Mouse (Mus musculus): Measurements from ENCODE around the gene Caskin1. TPM values are rescaled to one million over a fixed set of nuclear protein-coding genes. Genes with fewer than 3 reads are reported as not detected.

Gene Caskin1
- total RNA-seq, 2 experiments from 2014 or later: 0.14 to 0.39 TPM

- peak; percentile 93 for DNase-seq (ENCODE audit: low spot score)
- intact Hi-C loops (cut with DNase I): loop anchor here (5.0 kb wide), 3 partner anchors 124 to 189 kb away; partner anchors contain the start of genes Rnf151, Rps2, Slc9a3r2 and Zfp598
These were observed 39.5 kb downstream of the Caskin1 start, which contains the start of gene Traf7 for GRCm38 (mm10) chr17:24527723-24528559. Gene Traf7 (minus strand): TSS chr17:24527938.

- intact Hi-C loops (cut with DNase I): loop anchor here (5.0 kb wide), 3 partner anchors 124 to 189 kb away; partner anchors contain the start of genes Rnf151, Rps2, Slc9a3r2 and Zfp598
- no peak for DNase-seq (ENCODE audit: low spot score)
These were observed 40.1 kb downstream of the Caskin1 start for GRCm38 (mm10) chr17:24528560-24528918.

GRCm38 (mm10) chr17:24529007-24529451 lies 40.6 kb downstream of the Caskin1 start:
- no peak for DNase-seq (ENCODE audit: low spot score)
- intact Hi-C loops (cut with DNase I): loop anchor here (5.0 kb wide), 3 partner anchors 123 to 188 kb away; partner anchors contain the start of genes Rnf151, Rps2, Slc9a3r2 and Zfp598

GRCm38 (mm10) chr17:24529883-24530282 lies 41.5 kb downstream of the Caskin1 start:
- intact Hi-C loops (cut with DNase I): loop anchor here (5.0 kb wide), 4 partner anchors 97 to 187 kb away; partner anchors contain the start of genes Rnf151, Rps2, Slc9a3r2 and Zfp598
- DNase-seq (ENCODE audit: low spot score): no peak

- intact Hi-C loops (cut with DNase I): loop anchor here (5.0 kb wide), 1 partner anchor 97 kb away; no protein-coding TSS in a partner anchor
- DNase-seq (ENCODE audit: low spot score): no peak
These were observed 42.1 kb downstream of the Caskin1 start for GRCm38 (mm10) chr17:24530361-24531050.

- intact Hi-C loops (cut with DNase I): loop anchor here (5.0 kb wide), 1 partner anchor 96 kb away; no protein-coding TSS in a partner anchor
- no peak for DNase-seq (ENCODE audit: low spot score)
These were observed 42.7 kb downstream of the Caskin1 start for GRCm38 (mm10) chr17:24531064-24531463.

- intact Hi-C loops (cut with DNase I): loop anchor here (5.0 kb wide), 1 partner anchor 95 kb away; no protein-coding TSS in a partner anchor
- no peak for DNase-seq (ENCODE audit: low spot score)
These were observed 43.6 kb downstream of the Caskin1 start for GRCm38 (mm10) chr17:24532045-24532444.

- intact Hi-C loops (cut with DNase I): loop anchor here (5.0 kb wide), 1 partner anchor 94 kb away; no protein-coding TSS in a partner anchor
- DNase-seq (ENCODE audit: low spot score): peak; percentile 70
These were observed 44.9 kb downstream of the Caskin1 start for GRCm38 (mm10) chr17:24533099-24533992.

GRCm38 (mm10) chr17:24534160-24534718 lies 45.8 kb downstream of the Caskin1 start, which contains the start of gene Rab26:
Gene Rab26 (minus strand): TSS chr17:24534210.
- intact Hi-C loops (cut with DNase I): loop anchor here (5.0 kb wide), 1 partner anchor 93 kb away; no protein-coding TSS in a partner anchor
- no peak for DNase-seq (ENCODE audit: low spot score)

- DNase-seq (ENCODE audit: low spot score): no peak
- intact Hi-C loops (cut with DNase I): no loop called here
These were observed 46.9 kb downstream of the Caskin1 start for GRCm38 (mm10) chr17:24535300-24535699.

- intact Hi-C loops (cut with DNase I): no loop called here
These were observed 49.1 kb downstream of the Caskin1 start for GRCm38 (mm10) chr17:24537536-24537935.

GRCm38 (mm10) chr17:24538950-24539349 lies 50.5 kb downstream of the Caskin1 start:
- intact Hi-C loops (cut with DNase I): loop anchor here (2.0 kb wide), 1 partner anchor 44 kb away; no protein-coding TSS in a partner anchor
- DNase-seq (ENCODE audit: low spot score): no peak

More at GRCm38 (mm10) chr17:24537536-24537935, 49.1 kb downstream of the Caskin1 start:
- no peak for DNase-seq (ENCODE audit: low spot score)

GRCm38 (mm10) chr17:24540375-24540774 lies 52.0 kb downstream of the Caskin1 start:
- DNase-seq (ENCODE audit: low spot score): no peak
- intact Hi-C loops (cut with DNase I): loop anchor here (2.0 kb wide), 2 partner anchors 44 to 114 kb away; no protein-coding TSS in a partner anchor

GRCm38 (mm10) chr17:24544613-24545012 lies 56.2 kb downstream of the Caskin1 start:
- intact Hi-C loops (cut with DNase I): no loop called here
- DNase-seq (ENCODE audit: low spot score): no peak

- intact Hi-C loops (cut with DNase I): no loop called here
- no peak for DNase-seq (ENCODE audit: low spot score)
These were observed 56.8 kb downstream of the Caskin1 start for GRCm38 (mm10) chr17:24545247-24545646.

- intact Hi-C loops (cut with DNase I): no loop called here
- DNase-seq (ENCODE audit: low spot score): no peak
These were observed 57.8 kb downstream of the Caskin1 start for GRCm38 (mm10) chr17:24546234-24546633.

GRCm38 (mm10) chr17:24548435-24548834 lies 60.0 kb downstream of the Caskin1 start:
- DNase-seq (ENCODE audit: low spot score): no peak
- intact Hi-C loops (cut with DNase I): no loop called here

- intact Hi-C loops (cut with DNase I): no loop called here
- DNase-seq (ENCODE audit: low spot score): no peak
These were observed 60.7 kb downstream of the Caskin1 start for GRCm38 (mm10) chr17:24548921-24549617.
